20 mouse cellular contexts compared by ENCODE assay signal in genomic region chr16:3923515-3923914, GRCm38 (mm10). TPM values are rescaled to one million over a fixed set of nuclear protein-coding genes. Genes with fewer than 3 reads are reported as not detected.
DNase-seq lines count a peak whose midpoint lies in the region; ATAC-seq and TF ChIP-seq lines count a peak whose summit lies in the region.
"Had no signal": no experiment of that assay in that cellular context is flagged by ENCODE, and none has a peak within 500 bp of the region (broad histone marks: within the 10 kb centered on the region; RNA-seq: fewer than 3 reads in every experiment).

No protein-coding gene starts in this region.

- TF ChIP-seq CTCF in layer of hippocampus, adult 2 months (conservative IDR thresholded peaks at IDR 0.05), result no peak

- WGBS in lung, embryonic 15.5 days, result 61% methylated on average over 3 of the region's 3 CpGs
- WGBS in embryonic facial prominence, embryonic 14.5 days, result 68% methylated on average over 3 of the region's 3 CpGs
- WGBS in limb, embryonic 14.5 days, result 80% methylated on average over 3 of the region's 3 CpGs

- no peaks in the 10 kb centered on the region for H3K9me3 ChIP-seq in lung, embryonic 15.5 days
- no peaks in the 10 kb centered on the region for H3K9me3 ChIP-seq in embryonic facial prominence, embryonic 14.5 days (ENCODE audit: control insufficient read depth, low read length)
- no peaks in the 10 kb centered on the region for H3K9me3 ChIP-seq in limb, embryonic 14.5 days (ENCODE audit: control insufficient read depth, low read length)
- H3K9me3 ChIP-seq: forebrain, embryonic 13.5 days; heart, embryonic 15.5 days; neural tube, embryonic 13.5 days had no signal

- 0 out of 2 replicates have a peak, but pooled peaks cover 3% of the 10 kb centered on the region for H3K4me1 ChIP-seq in lung, embryonic 15.5 days
- H3K4me1 ChIP-seq in embryonic facial prominence, embryonic 14.5 days (ENCODE audit: control insufficient read depth, insufficient read depth, low read length), result peaks cover 7% of the 10 kb centered on the region; the same call in 1 of the 2 replicates
- H3K4me1 ChIP-seq in limb, embryonic 14.5 days (ENCODE audit: control insufficient read depth, insufficient read depth, low read length), result no peaks in the 10 kb centered on the region; the same call in 1 of the 2 replicates
- H3K4me1 ChIP-seq: forebrain, embryonic 13.5 days; heart, embryonic 15.5 days; neural tube, embryonic 13.5 days had no signal

- peaks cover 45% of the 10 kb centered on the region for H3K36me3 ChIP-seq in lung, embryonic 15.5 days
- H3K36me3 ChIP-seq in embryonic facial prominence, embryonic 14.5 days (ENCODE audit: control insufficient read depth, insufficient read depth, low read length), result peaks cover 72% of the 10 kb centered on the region
- peaks cover 52% of the 10 kb centered on the region for H3K36me3 ChIP-seq in limb, embryonic 14.5 days (ENCODE audit: control insufficient read depth, insufficient read depth, low read length)

- ATAC-seq in lung, embryonic 15.5 days (ENCODE audit: borderline replicate concordance, extremely low read depth, low FRiP score, low TSS enrichment), result no peak
- no peak for ATAC-seq in embryonic facial prominence, embryonic 14.5 days (ENCODE audit: low read depth)
- ATAC-seq in limb, embryonic 14.5 days (ENCODE audit: low FRiP score, low read depth), result no peak
- ATAC-seq: forebrain, embryonic 13.5 days; hindbrain, embryonic 16.5 days; intestine, embryonic 16.5 days had no signal

- H3K9ac ChIP-seq in lung, embryonic 15.5 days, result no peak overlapping the region
- H3K9ac ChIP-seq in embryonic facial prominence, embryonic 14.5 days (ENCODE audit: low read depth, low read length), result no peak overlapping the region
- no peak overlapping the region for H3K9ac ChIP-seq in limb, embryonic 14.5 days (ENCODE audit: low read depth, low read length, severe bottlenecking)
- H3K9ac ChIP-seq: forebrain, embryonic 13.5 days; heart, embryonic 15.5 days; neural tube, embryonic 13.5 days had no signal

- no peak for TF ChIP-seq POLR2A in limb, embryonic 14.5 days (IDR thresholded peaks at IDR 0.05; ENCODE audit: borderline replicate concordance, extremely low read depth, insufficient read depth, insufficient read length)

- no peak overlapping the region for H3K4me3 ChIP-seq in lung, embryonic 15.5 days
- H3K4me3 ChIP-seq in embryonic facial prominence, embryonic 14.5 days (ENCODE audit: low read depth, low read length), result no peak overlapping the region
- no peak overlapping the region for H3K4me3 ChIP-seq in limb, embryonic 14.5 days (replicated peaks; ENCODE audit: low read length)
- no peak overlapping the region for H3K4me3 ChIP-seq in layer of hippocampus, adult 2 months
- H3K4me3 ChIP-seq: forebrain, embryonic 13.5 days; heart, embryonic 15.5 days; megakaryocyte, embryonic 14.5 days; neural tube, embryonic 13.5 days had no signal

- no peak for DNase-seq in lung, adult 18-20 months
- no peak for DNase-seq in embryonic facial prominence, embryonic 14.5 days (ENCODE audit: low spot score)
- DNase-seq in limb, embryonic 14.5 days (ENCODE audit: low spot score), result no peak
- no peak for DNase-seq in layer of hippocampus, adult 2 months (ENCODE audit: low spot score in 2 of 2)
- no peak for DNase-seq in cerebellum, adult 11 months
- DNase-seq in kidney, adult 11 months, result no peak
- DNase-seq: adrenal gland, adult 8-10 months; cerebellum, adult 9-11 months; gastrocnemius, postnatal 36 days; heart, postnatal 4 days; midbrain, embryonic 14.5 days had no signal

- no peak overlapping the region for H3K4me2 ChIP-seq in lung, embryonic 15.5 days
- no peak overlapping the region for H3K4me2 ChIP-seq in embryonic facial prominence, embryonic 14.5 days (ENCODE audit: low read depth, low read length)
- no peak overlapping the region for H3K4me2 ChIP-seq in limb, embryonic 14.5 days (replicated peaks; ENCODE audit: low read depth, low read length, severe bottlenecking)
- H3K4me2 ChIP-seq: forebrain, embryonic 13.5 days; heart, embryonic 15.5 days; neural tube, embryonic 13.5 days had no signal

- peak overlapping the region; percentile 64 for H3K27ac ChIP-seq in lung, embryonic 15.5 days
- peak overlapping the region; percentile 88 for H3K27ac ChIP-seq in embryonic facial prominence, embryonic 14.5 days (replicated peaks; ENCODE audit: low read depth, low read length)
- H3K27ac ChIP-seq in limb, embryonic 14.5 days (replicated peaks; ENCODE audit: low read depth, low read length), result peak overlapping the region; percentile 83
- no peak overlapping the region for H3K27ac ChIP-seq in layer of hippocampus, adult 2 months
- H3K27ac ChIP-seq: forebrain, embryonic 13.5 days; heart, embryonic 15.5 days; neural tube, embryonic 13.5 days had no signal

- no peaks in the 10 kb centered on the region for H3K27me3 ChIP-seq in lung, embryonic 15.5 days
- H3K27me3 ChIP-seq in embryonic facial prominence, embryonic 14.5 days (replicated peaks; ENCODE audit: control insufficient read depth, insufficient read depth, low read length), result no peaks in the 10 kb centered on the region
- H3K27me3 ChIP-seq in limb, embryonic 14.5 days (ENCODE audit: control insufficient read depth, insufficient read depth, low read length), result no peaks in the 10 kb centered on the region
- H3K27me3 ChIP-seq: forebrain, embryonic 13.5 days; heart, embryonic 15.5 days; megakaryocyte, embryonic 14.5 days; neural tube, embryonic 13.5 days had no signal

RNA-seq across cellular contexts. Expression of gene Cluap1, which starts 14.9 kb away (rescaled TPM):
- polyA plus RNA-seq in lung, embryonic 15.5 days (2015; fragmentation: Nextera tagmentation; extraction: Ambion mirVana), result 21.7 and 25.6 TPM in 2 replicates
- polyA plus RNA-seq in embryonic facial prominence, embryonic 14.5 days (2014; fragmentation: Nextera tagmentation; extraction: Ambion mirVana), result 32.0 and 32.2 TPM in 2 replicates
- 17.3 and 28.1 TPM in 2 replicates for polyA plus RNA-seq in limb, embryonic 14.5 days (2012; rRNA removed)
- polyA plus RNA-seq in limb, embryonic 14.5 days (2014; fragmentation: Nextera tagmentation; extraction: Ambion mirVana), result 29.9 and 33.2 TPM in 2 replicates
- 10 to 100 TPM; 32.7 to 37.9 TPM for total RNA-seq in layer of hippocampus, adult 2 months (2021)

RNA-seq across cellular contexts. Expression of gene 1700037C18Rik, which starts 15.0 kb away (rescaled TPM):
- polyA plus RNA-seq in lung, embryonic 15.5 days (2015; fragmentation: Nextera tagmentation; extraction: Ambion mirVana), result 8.7 and 8.9 TPM in 2 replicates
- polyA plus RNA-seq in embryonic facial prominence, embryonic 14.5 days (2014; fragmentation: Nextera tagmentation; extraction: Ambion mirVana), result 7.9 and 8.1 TPM in 2 replicates
- 3.2 and 6.8 TPM in 2 replicates for polyA plus RNA-seq in limb, embryonic 14.5 days (2012; rRNA removed)
- polyA plus RNA-seq in limb, embryonic 14.5 days (2014; fragmentation: Nextera tagmentation; extraction: Ambion mirVana), result 4.9 and 5.8 TPM in 2 replicates
- 1 to 10 TPM; 4.2 to 4.7 TPM for total RNA-seq in layer of hippocampus, adult 2 months (2021)

RNA-seq across cellular contexts. Expression of gene Gm20695, which starts 39.1 kb away (rescaled TPM):
- polyA plus RNA-seq in lung, embryonic 15.5 days (2015; fragmentation: Nextera tagmentation; extraction: Ambion mirVana), result 1.1 and 1.4 TPM in 2 replicates
- 3.0 and 3.7 TPM in 2 replicates for polyA plus RNA-seq in embryonic facial prominence, embryonic 14.5 days (2014; fragmentation: Nextera tagmentation; extraction: Ambion mirVana)
- polyA plus RNA-seq in limb, embryonic 14.5 days (2012; rRNA removed), result 0.37 and 0.78 TPM in 2 replicates
- polyA plus RNA-seq in limb, embryonic 14.5 days (2014; fragmentation: Nextera tagmentation; extraction: Ambion mirVana), result 2.2 and 3.7 TPM in 2 replicates
- total RNA-seq in layer of hippocampus, adult 2 months (2021), result under 1 TPM in 1 of 2 experiments, not detected in 1; 0.91 TPM
- total RNA-seq: gastrocnemius, postnatal 36 days had no signal
- polyA plus RNA-seq: large intestine, adult 2 months; small intestine, adult 2 months had no signal

RNA-seq across cellular contexts. Expression of gene Zfp597, which starts 39.2 kb away (rescaled TPM):
- polyA plus RNA-seq in lung, embryonic 15.5 days (2015; fragmentation: Nextera tagmentation; extraction: Ambion mirVana), result 6.4 and 6.8 TPM in 2 replicates
- 7.2 and 8.1 TPM in 2 replicates for polyA plus RNA-seq in embryonic facial prominence, embryonic 14.5 days (2014; fragmentation: Nextera tagmentation; extraction: Ambion mirVana)
- polyA plus RNA-seq in limb, embryonic 14.5 days (2012; rRNA removed), result 5.1 and 7.0 TPM in 2 replicates
- polyA plus RNA-seq in limb, embryonic 14.5 days (2014; fragmentation: Nextera tagmentation; extraction: Ambion mirVana), result 5.7 and 7.9 TPM in 2 replicates
- 10 to 100 TPM; 21.3 to 23.0 TPM for total RNA-seq in layer of hippocampus, adult 2 months (2021)

RNA-seq across cellular contexts. Expression of gene Naa60, which starts 51.3 kb away (rescaled TPM):
- 46.6 and 49.7 TPM in 2 replicates for polyA plus RNA-seq in lung, embryonic 15.5 days (2015; fragmentation: Nextera tagmentation; extraction: Ambion mirVana)
- polyA plus RNA-seq in embryonic facial prominence, embryonic 14.5 days (2014; fragmentation: Nextera tagmentation; extraction: Ambion mirVana), result 55.4 and 58.2 TPM in 2 replicates
- polyA plus RNA-seq in limb, embryonic 14.5 days (2012; rRNA removed), result 59.5 and 72.1 TPM in 2 replicates
- polyA plus RNA-seq in limb, embryonic 14.5 days (2014; fragmentation: Nextera tagmentation; extraction: Ambion mirVana), result 62.2 and 63.0 TPM in 2 replicates
- 10 to 100 TPM; 89.3 to 95.2 TPM for total RNA-seq in layer of hippocampus, adult 2 months (2021)
